Mouse (Mus musculus): ENCODE data around the gene Hif1an. TPM values are rescaled to one million over a fixed set of nuclear protein-coding genes. Genes with fewer than 3 reads are reported as not detected.

The Hif1an gene
- polyA plus RNA-seq (2021; fragmentation: Nextera tagmentation), result 3.7 and 5.0 TPM in 2 replicates
- long read RNA-seq, experiment 1, full-length matches to known transcripts, result 53 of 87 reads
- long read RNA-seq, experiment 1, partial matches to known transcripts, result 4 of 87 reads
- long read RNA-seq, experiment 1, other reads (novel, unspliced or antisense), result 30 of 87 reads
- long read RNA-seq, experiment 2, full-length matches to known transcripts, result 2 of 7 reads
- long read RNA-seq, experiment 2, partial matches to known transcripts, result 0 of 7 reads
- long read RNA-seq, experiment 2, other reads (novel, unspliced or antisense), result 5 of 7 reads

DNA sequence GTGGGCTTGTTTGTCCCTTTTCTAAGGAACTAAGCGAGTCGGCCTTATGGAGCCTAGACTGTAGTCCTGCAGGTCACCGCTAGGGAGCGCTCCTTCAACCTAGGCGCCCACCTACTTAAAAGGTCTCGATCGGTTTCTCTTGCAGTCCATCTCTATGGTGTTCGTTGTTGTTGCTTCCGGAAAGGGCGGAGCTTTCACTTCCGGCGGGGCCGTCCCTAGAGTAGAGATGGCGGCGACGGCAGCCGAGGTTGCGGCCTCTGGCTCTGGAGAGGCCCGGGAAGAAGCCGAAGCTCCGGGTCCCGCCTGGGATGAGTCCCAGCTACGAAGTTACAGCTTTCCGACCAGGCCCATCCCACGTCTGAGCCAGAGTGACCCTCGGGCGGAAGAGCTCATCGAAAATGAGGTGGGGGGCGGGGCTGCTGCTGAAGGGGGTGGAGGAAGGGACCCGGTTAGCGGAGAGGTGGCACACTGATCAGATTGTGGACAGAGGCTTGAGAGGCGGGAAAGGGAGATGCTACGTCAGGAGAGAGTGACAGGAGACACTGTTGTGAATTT is at the start of gene Hif1an:
Gene Hif1an, plus strand, starts transcription at position 199 of the 555 bp plus-strand sequence.

DNA sequence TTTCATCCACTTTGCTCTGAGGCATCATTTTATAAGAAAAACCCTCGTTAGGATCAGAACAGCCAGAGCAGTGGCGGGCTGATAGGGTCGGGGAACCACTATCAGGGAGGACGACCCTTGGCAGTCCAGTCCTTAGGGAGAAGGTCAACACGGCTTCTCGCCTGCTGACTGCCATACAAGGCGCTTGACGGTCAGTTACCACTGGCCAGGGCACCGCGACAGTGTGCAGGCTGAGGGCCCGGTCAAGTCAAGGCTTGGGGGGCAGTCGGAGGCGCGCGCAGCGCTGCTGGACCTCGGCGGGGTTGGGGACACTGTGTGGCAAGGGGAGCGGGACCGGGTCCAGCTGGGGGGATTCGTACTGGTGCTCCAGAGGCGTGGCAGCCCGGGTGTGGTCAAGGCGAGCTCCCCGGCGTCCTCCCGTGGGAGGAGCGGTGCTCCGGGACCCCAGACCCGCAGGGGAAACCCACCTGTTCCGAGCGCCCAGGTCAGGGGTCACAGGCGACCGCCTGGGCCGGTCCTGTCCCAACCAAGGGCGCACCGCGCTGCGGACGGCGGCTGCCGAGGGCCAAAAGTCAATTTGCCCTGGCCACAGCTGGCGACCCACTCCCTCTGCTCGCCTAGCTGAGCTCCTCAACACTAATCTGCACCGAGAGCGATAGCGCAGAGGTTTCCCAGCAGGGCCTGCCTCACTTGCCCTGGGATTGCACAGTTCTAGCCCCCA is 17.2 kb upstream of the Hif1an start, which contains the start of gene Sec31b:
Gene Sec31b, minus strand, starts transcription at position 544 of the 721 bp plus-strand sequence.

DNA sequence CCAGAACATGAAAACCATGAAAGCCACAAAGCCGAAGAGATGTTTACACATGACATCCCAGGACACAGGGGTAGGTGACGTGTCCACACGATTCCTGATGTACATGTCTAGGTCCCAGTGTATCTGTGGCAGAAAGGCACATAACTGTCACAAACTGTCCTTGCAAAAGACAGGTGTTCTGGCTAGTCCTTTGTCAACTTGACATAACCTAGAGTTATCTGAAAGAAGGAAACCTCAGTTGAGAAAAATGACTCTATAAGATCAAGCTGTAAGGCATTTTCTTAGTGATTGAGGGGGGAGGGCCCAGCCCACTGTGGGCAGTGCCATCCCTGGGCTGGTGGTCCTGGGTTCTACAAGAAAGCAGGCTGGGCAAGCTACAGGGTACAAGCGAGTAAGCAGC is 9.9 kb upstream of the Hif1an start, which contains the start of gene Gm20538:
Gene Gm20538, minus strand, starts transcription at position 101 of the 400 bp plus-strand sequence.

DNA sequence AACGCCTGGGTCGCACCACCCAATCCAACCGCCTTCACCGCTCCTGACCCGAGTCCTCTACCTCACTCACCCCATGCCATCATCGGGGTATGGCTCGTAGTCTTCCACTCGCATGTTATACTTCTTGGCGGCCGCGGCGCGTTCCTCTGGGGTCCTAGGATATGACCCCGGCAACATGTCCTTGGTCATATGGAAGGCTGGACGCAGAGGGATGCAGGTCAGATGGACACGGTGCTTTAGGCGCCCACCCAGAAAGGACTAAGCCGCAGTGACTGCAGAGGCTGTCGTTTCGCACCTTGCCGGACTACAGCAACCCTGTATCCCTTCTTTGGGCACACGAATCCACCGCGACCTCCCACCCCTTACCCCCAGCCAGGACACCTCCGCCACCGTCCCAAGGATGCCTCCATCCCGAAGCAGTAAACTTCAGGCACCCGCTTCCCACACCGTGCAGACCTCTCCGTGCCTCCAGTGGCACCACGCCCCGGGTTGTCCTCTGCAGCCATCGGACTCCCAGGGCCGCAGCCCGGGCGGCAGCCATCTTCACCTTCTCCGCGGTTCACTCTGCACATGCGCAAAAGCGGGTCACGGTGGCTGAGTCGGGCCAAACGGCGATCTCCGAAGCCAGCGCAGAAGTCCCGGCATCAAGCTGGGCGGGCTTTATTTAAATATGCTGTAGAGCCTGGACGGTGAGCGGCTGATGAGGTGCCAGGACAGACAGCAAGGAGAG is 7.6 kb upstream of the Hif1an start, which contains the start of gene Ndufb8:
Gene Ndufb8, minus strand, starts transcription at position 580 of the 730 bp plus-strand sequence.

Other genes with a start within 250 kb of the Hif1an start
- 0.13 and 0.24 TPM in 2 replicates for gene Scd4, start 229.8 kb upstream of the Hif1an start, polyA plus RNA-seq (2021; fragmentation: Nextera tagmentation)
- 19.2 and 22.1 TPM in 2 replicates for gene Scd1, start 155.0 kb upstream of the Hif1an start, polyA plus RNA-seq (2021; fragmentation: Nextera tagmentation)
- gene Wnt8b, start 69.4 kb upstream of the Hif1an start, polyA plus RNA-seq (2021; fragmentation: Nextera tagmentation), result 0.11 TPM in 2 replicates
- 0.04 TPM in 1 of 2 replicates, not detected in the other for gene Sec31b, start 17.0 kb upstream of the Hif1an start, polyA plus RNA-seq (2021; fragmentation: Nextera tagmentation)
- not detected in 2 replicates for gene Gm20538, start 10.0 kb upstream of the Hif1an start, polyA plus RNA-seq (2021; fragmentation: Nextera tagmentation)
- 1,093 and 1,257 TPM in 2 replicates for gene Ndufb8, start 7.4 kb upstream of the Hif1an start, polyA plus RNA-seq (2021; fragmentation: Nextera tagmentation)
- 0.06 and 0.16 TPM in 2 replicates for gene Pax2, start 193.2 kb downstream of the Hif1an start, polyA plus RNA-seq (2021; fragmentation: Nextera tagmentation)